Mouse (Mus musculus): ENCODE data around the gene Tjp2. TPM values are rescaled to one million over a fixed set of nuclear protein-coding genes. Genes with fewer than 3 reads are reported as not detected.
A peak's percentile ranks its signal among the peaks of the same experiment; 100 is the strongest.

Gene Tjp2
- total and polyA plus RNA-seq, 2 experiments, result 5.8 to 6.5 TPM

GRCm38 (mm10) chr19:24212552-24213249, 12.1 kb downstream of the Tjp2 start:
- WGBS, result 77% methylated on average over 12 of the region's 12 CpGs

GRCm38 (mm10) chr19:24211168-24211567, 13.7 kb downstream of the Tjp2 start:
- peaks cover 8% of the 10 kb centered on the region for H3K4me1 ChIP-seq (ENCODE audit: control insufficient read depth, insufficient read depth, low read length)
- no peak for TF ChIP-seq POLR2A (IDR thresholded peaks at IDR 0.05; ENCODE audit: extremely low read depth, insufficient read depth, low read length)
- no peak for TF ChIP-seq CTCF (IDR thresholded peaks at IDR 0.05; ENCODE audit: low read depth, low read length)
- H3K27me3 ChIP-seq (ENCODE audit: control insufficient read depth, insufficient read depth, low read length), result no peaks in the 10 kb centered on the region
- peaks cover 52% of the 10 kb centered on the region for H3K79me2 ChIP-seq (ENCODE audit: control insufficient read depth, insufficient read depth, low read length)
- WGBS, result 44% methylated on average over 10 of the region's 10 CpGs
- H3K9ac ChIP-seq (ENCODE audit: low read depth, low read length), result no peak overlapping the region
- no peak for DNase-seq (ENCODE audit: extremely low read depth, low read depth, low spot score)
- peak overlapping the region; percentile 32 for H3K27ac ChIP-seq (replicated peaks; ENCODE audit: insufficient read depth, low read depth, low read length)
- no peaks in the 10 kb centered on the region for H3K36me3 ChIP-seq (ENCODE audit: control insufficient read depth, insufficient read depth, low read length)
- no peak overlapping the region for H3K4me3 ChIP-seq (ENCODE audit: insufficient read depth, low read depth, low read length)

More at GRCm38 (mm10) chr19:24212552-24213249, 12.1 kb downstream of the Tjp2 start:
- no peak for DNase-seq (ENCODE audit: extremely low read depth, low read depth, low spot score)
- Histone ChIP-seq H3K27me3 (ENCODE audit: control insufficient read depth, insufficient read depth, low read length) (no peaks in the 10 kb centered on the region), H3K79me2 (ENCODE audit: control insufficient read depth, insufficient read depth, low read length) (peaks cover 50% of the 10 kb centered on the region), H3K9ac (ENCODE audit: low read depth, low read length) (no peak overlapping the region), H3K4me3 (ENCODE audit: insufficient read depth, low read depth, low read length) (no peak overlapping the region), H3K36me3 (ENCODE audit: control insufficient read depth, insufficient read depth, low read length) (no peaks in the 10 kb centered on the region), H3K4me1 (ENCODE audit: control insufficient read depth, insufficient read depth, low read length) (peaks cover 8% of the 10 kb centered on the region), H3K27ac (replicated peaks; ENCODE audit: insufficient read depth, low read depth, low read length) (no peak overlapping the region)
- TF ChIP-seq POLR2A (IDR thresholded peaks at IDR 0.05; ENCODE audit: extremely low read depth, insufficient read depth, low read length) (no peak), CTCF (IDR thresholded peaks at IDR 0.05; ENCODE audit: low read depth, low read length) (no peak)

DNA sequence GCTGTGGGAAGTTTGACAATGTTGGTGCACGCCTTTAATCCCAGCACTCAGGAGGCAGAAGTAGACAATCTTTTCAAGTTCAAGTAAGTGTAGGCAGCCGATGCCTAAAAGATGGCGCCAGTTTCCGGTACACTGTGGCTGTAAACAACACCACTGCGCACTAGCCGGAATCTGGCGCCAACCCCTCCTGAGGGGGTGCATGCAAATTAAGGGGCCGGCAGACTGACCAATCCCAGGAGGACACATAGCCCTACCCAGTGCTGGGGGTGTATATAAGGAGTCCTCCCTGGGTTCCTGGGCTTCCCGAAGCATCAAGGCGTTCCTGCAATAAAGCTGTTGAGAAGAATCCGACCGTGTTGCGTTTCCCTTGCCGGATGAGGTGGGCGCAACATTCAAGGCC, 15.3 kb downstream of the Tjp2 start:
- H3K36me3 ChIP-seq (ENCODE audit: control insufficient read depth, insufficient read depth, low read length), result no peaks in the 10 kb centered on the region
- WGBS, result over 99% methylated on average over 15 of the region's 15 CpGs
- TF ChIP-seq POLR2A (IDR thresholded peaks at IDR 0.05; ENCODE audit: extremely low read depth, insufficient read depth, low read length) (no peak), CTCF (IDR thresholded peaks at IDR 0.05; ENCODE audit: low read depth, low read length) (no peak)

GRCm38 (mm10) chr19:24207967-24208366, 16.9 kb downstream of the Tjp2 start:
- Histone ChIP-seq H3K79me2 (ENCODE audit: control insufficient read depth, insufficient read depth, low read length) (peaks cover 44% of the 10 kb centered on the region), H3K36me3 (ENCODE audit: control insufficient read depth, insufficient read depth, low read length) (no peaks in the 10 kb centered on the region), H3K9ac (ENCODE audit: low read depth, low read length) (no peak overlapping the region), H3K4me1 (ENCODE audit: control insufficient read depth, insufficient read depth, low read length) (peaks cover 8% of the 10 kb centered on the region), H3K27ac (replicated peaks; ENCODE audit: insufficient read depth, low read depth, low read length) (no peak overlapping the region), H3K4me3 (ENCODE audit: insufficient read depth, low read depth, low read length) (no peak overlapping the region), H3K27me3 (ENCODE audit: control insufficient read depth, insufficient read depth, low read length) (no peaks in the 10 kb centered on the region)
- WGBS, result 89% methylated on average over 1 of the region's 1 CpGs
- TF ChIP-seq CTCF (IDR thresholded peaks at IDR 0.05; ENCODE audit: low read depth, low read length), result no peak
- no peak for TF ChIP-seq POLR2A (IDR thresholded peaks at IDR 0.05; ENCODE audit: extremely low read depth, insufficient read depth, low read length)
- DNase-seq (ENCODE audit: extremely low read depth, low read depth, low spot score), result no peak

More for the DNA sequence above, 15.3 kb downstream of the Tjp2 start:
- H3K79me2 ChIP-seq (ENCODE audit: control insufficient read depth, insufficient read depth, low read length), result peaks cover 43% of the 10 kb centered on the region
- peaks cover 8% of the 10 kb centered on the region for H3K4me1 ChIP-seq (ENCODE audit: control insufficient read depth, insufficient read depth, low read length)
- H3K9ac ChIP-seq (ENCODE audit: low read depth, low read length), result no peak overlapping the region
- H3K27me3 ChIP-seq (ENCODE audit: control insufficient read depth, insufficient read depth, low read length), result no peaks in the 10 kb centered on the region
- no peak overlapping the region for H3K27ac ChIP-seq (replicated peaks; ENCODE audit: insufficient read depth, low read depth, low read length)
- no peak for DNase-seq (ENCODE audit: extremely low read depth, low read depth, low spot score)
- H3K4me3 ChIP-seq (ENCODE audit: insufficient read depth, low read depth, low read length), result no peak overlapping the region

GRCm38 (mm10) chr19:24205001-24205400, 19.8 kb downstream of the Tjp2 start:
- Histone ChIP-seq H3K9ac (ENCODE audit: low read depth, low read length) (no peak overlapping the region), H3K27ac (replicated peaks; ENCODE audit: insufficient read depth, low read depth, low read length) (no peak overlapping the region), H3K36me3 (ENCODE audit: control insufficient read depth, insufficient read depth, low read length) (no peaks in the 10 kb centered on the region), H3K27me3 (ENCODE audit: control insufficient read depth, insufficient read depth, low read length) (no peaks in the 10 kb centered on the region), H3K79me2 (ENCODE audit: control insufficient read depth, insufficient read depth, low read length) (peaks cover 44% of the 10 kb centered on the region), H3K4me3 (ENCODE audit: insufficient read depth, low read depth, low read length) (no peak overlapping the region), H3K4me1 (ENCODE audit: control insufficient read depth, insufficient read depth, low read length) (no peaks in the 10 kb centered on the region; the same call in 1 of the 2 replicates)
- DNase-seq (ENCODE audit: extremely low read depth, low read depth, low spot score), result no peak
- TF ChIP-seq CTCF (IDR thresholded peaks at IDR 0.05; ENCODE audit: low read depth, low read length) (no peak), POLR2A (IDR thresholded peaks at IDR 0.05; ENCODE audit: extremely low read depth, insufficient read depth, low read length) (no peak)
- WGBS, result 57% methylated on average over 1 of the region's 1 CpGs

GRCm38 (mm10) chr19:24201848-24202247, 23.0 kb downstream of the Tjp2 start:
- peak; percentile 24 for DNase-seq (ENCODE audit: extremely low read depth, low read depth, low spot score)
- 71% methylated on average over 5 of the region's 5 CpGs for WGBS
- TF ChIP-seq CTCF (IDR thresholded peaks at IDR 0.05; ENCODE audit: low read depth, low read length) (no peak), POLR2A (IDR thresholded peaks at IDR 0.05; ENCODE audit: extremely low read depth, insufficient read depth, low read length) (no peak)
- Histone ChIP-seq H3K36me3 (ENCODE audit: control insufficient read depth, insufficient read depth, low read length) (no peaks in the 10 kb centered on the region), H3K4me3 (ENCODE audit: insufficient read depth, low read depth, low read length) (no peak overlapping the region), H3K27ac (replicated peaks; ENCODE audit: insufficient read depth, low read depth, low read length) (no peak overlapping the region), H3K4me1 (ENCODE audit: control insufficient read depth, insufficient read depth, low read length) (no peaks in the 10 kb centered on the region; the same call in 1 of the 2 replicates), H3K79me2 (ENCODE audit: control insufficient read depth, insufficient read depth, low read length) (peaks cover 34% of the 10 kb centered on the region), H3K9ac (ENCODE audit: low read depth, low read length) (no peak overlapping the region), H3K27me3 (ENCODE audit: control insufficient read depth, insufficient read depth, low read length) (no peaks in the 10 kb centered on the region)

Measured in liver, adult 2 months (tissue).